ENCODE assay signal across 8 mouse cellular contexts in the genomic region with DNA sequence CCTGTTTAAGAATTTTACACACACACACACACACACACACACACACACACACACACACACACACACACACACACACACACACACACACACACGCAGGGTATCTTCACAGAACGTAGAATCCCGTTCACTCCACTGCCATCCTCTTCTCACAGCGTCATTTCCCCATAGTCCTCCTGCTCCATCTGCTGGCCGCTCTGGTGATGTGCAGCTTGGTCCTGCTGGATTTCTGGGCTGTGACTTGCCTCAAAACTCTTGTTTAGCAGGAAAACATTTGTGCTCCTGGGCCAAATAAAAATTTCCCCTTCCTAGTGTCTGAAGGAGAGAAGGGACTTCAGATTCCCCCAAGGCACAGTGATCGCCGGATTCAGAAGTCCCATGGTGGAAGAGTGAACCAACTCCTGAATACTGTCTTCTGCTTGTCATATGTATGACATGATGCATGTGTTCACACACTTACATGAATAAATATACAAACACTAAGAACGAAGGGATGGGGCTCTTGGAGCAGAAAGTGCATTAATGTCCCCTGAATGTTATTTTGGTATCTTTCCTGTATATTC. TPM values are rescaled to one million over a fixed set of nuclear protein-coding genes. Genes with fewer than 3 reads are reported as not detected.
DNase-seq lines count a peak whose midpoint lies in the region; ATAC-seq lines count a peak whose summit lies in the region.

No protein-coding gene starts in this region.

- H3K27ac ChIP-seq in hindbrain, embryonic 11.5 days (ENCODE audit: low read depth, low read length), result no peak overlapping the region

- peak; percentile 69 for ATAC-seq in hindbrain, embryonic 11.5 days (ENCODE audit: low FRiP score)

- no peaks in the 10 kb centered on the region for H3K9me3 ChIP-seq in hindbrain, embryonic 11.5 days (ENCODE audit: control insufficient read depth, low read length)

- peak overlapping the region; percentile 85 for H3K4me2 ChIP-seq in hindbrain, embryonic 11.5 days (replicated peaks; ENCODE audit: low read depth, low read length)

- H3K4me1 ChIP-seq in hindbrain, embryonic 11.5 days (replicated peaks; ENCODE audit: control insufficient read depth, insufficient read depth, low read length), result no peaks in the 10 kb centered on the region

- peak overlapping the region; percentile 47 for H3K4me3 ChIP-seq in hindbrain, embryonic 11.5 days (ENCODE audit: low read depth, low read length)

- no peaks in the 10 kb centered on the region; the same call in 1 of the 2 replicates for H3K27me3 ChIP-seq in hindbrain, embryonic 11.5 days (ENCODE audit: control insufficient read depth, insufficient read depth, low read length)

- WGBS in hindbrain, embryonic 11.5 days, result under 1% methylated on average over 8 of the region's 8 CpGs

- peak; percentile 91 for DNase-seq in NIH3T3 (ENCODE audit: low read depth)
- DNase-seq in cerebellum, adult 9-11 months, result peak; percentile 47
- peak; percentile 40 to 86 for DNase-seq in frontal cortex, adult 2 months (ENCODE audit: extremely low spot score in 1 of 2, low spot score in 1 of 2)
- DNase-seq in hindbrain, embryonic 11.5 days (ENCODE audit: low spot score), result peak; percentile 90
- peak; percentile 82 to 88 for DNase-seq in layer of hippocampus, postnatal 10 days (ENCODE audit: low spot score in 2 of 2)
- peak; percentile 79 for DNase-seq in lung, postnatal 14 days
- DNase-seq in ovary, postnatal 36 days (ENCODE audit: low spot score), result peak; percentile 69
- DNase-seq in thymus, postnatal 14 days, result peak; percentile 85

- H3K9ac ChIP-seq in hindbrain, embryonic 11.5 days (ENCODE audit: low read depth, low read length), result peak overlapping the region; percentile 42; the same call in 1 of the 2 replicates

- H3K36me3 ChIP-seq in hindbrain, embryonic 11.5 days (ENCODE audit: control insufficient read depth, insufficient read depth, low read length), result no peaks in the 10 kb centered on the region

RNA-seq across cellular contexts. Expression of gene Ifne, which starts 12.6 kb away (rescaled TPM):
- polyA plus RNA-seq in frontal cortex, adult 2 months (2012; rRNA removed), result not detected in 2 replicates
- not detected in 2 replicates for polyA plus RNA-seq in hindbrain, embryonic 11.5 days (2014; fragmentation: Nextera tagmentation; extraction: Ambion mirVana)
- not detected for total RNA-seq in layer of hippocampus, postnatal 10 days (2021)

RNA-seq across cellular contexts. Expression of gene Ifna1, which starts 17.6 kb away (rescaled TPM):
- polyA plus RNA-seq in frontal cortex, adult 2 months (2012; rRNA removed), result not detected in 2 replicates
- not detected in 2 replicates for polyA plus RNA-seq in hindbrain, embryonic 11.5 days (2014; fragmentation: Nextera tagmentation; extraction: Ambion mirVana)
- total RNA-seq in layer of hippocampus, postnatal 10 days (2021), result not detected

RNA-seq across cellular contexts. Expression of gene Ifna4, which starts 25.8 kb away (rescaled TPM):
- not detected in 2 replicates for polyA plus RNA-seq in frontal cortex, adult 2 months (2012; rRNA removed)
- polyA plus RNA-seq in hindbrain, embryonic 11.5 days (2014; fragmentation: Nextera tagmentation; extraction: Ambion mirVana), result not detected in 2 replicates
- total RNA-seq in layer of hippocampus, postnatal 10 days (2021), result not detected

RNA-seq across cellular contexts. Expression of gene Ifna5, which starts 32.1 kb away (rescaled TPM):
- not detected in 2 replicates for polyA plus RNA-seq in frontal cortex, adult 2 months (2012; rRNA removed)
- not detected in 2 replicates for polyA plus RNA-seq in hindbrain, embryonic 11.5 days (2014; fragmentation: Nextera tagmentation; extraction: Ambion mirVana)
- not detected for total RNA-seq in layer of hippocampus, postnatal 10 days (2021)

RNA-seq across cellular contexts. Expression of gene Ifna6, which starts 40.2 kb away (rescaled TPM):
- polyA plus RNA-seq in frontal cortex, adult 2 months (2012; rRNA removed), result not detected in 2 replicates
- not detected in 2 replicates for polyA plus RNA-seq in hindbrain, embryonic 11.5 days (2014; fragmentation: Nextera tagmentation; extraction: Ambion mirVana)
- total RNA-seq in layer of hippocampus, postnatal 10 days (2021), result not detected
